Mouse (Mus musculus): ENCODE data around the gene Lrrn1.

GRCm38 (mm10) chr6:107575405-107575804 lies 45.8 kb downstream of the Lrrn1 start:
- TF ChIP-seq CTCF (IDR thresholded peaks at IDR 0.05; ENCODE audit: low read depth, low read length) (no peak), POLR2A (IDR thresholded peaks at IDR 0.05; ENCODE audit: insufficient read depth, low read length) (no peak), EP300 (IDR thresholded peaks at IDR 0.05; ENCODE audit: insufficient read depth, low read depth, low read length) (no peak)

All from ES-Bruce4 (cell line).